Mouse (Mus musculus) megakaryocyte, embryonic 14.5 days (primary cell): Measurements from ENCODE around the gene Rpp40.

Source experiments
- FLI1 ChIP-seq: IDR thresholded peaks from 2 replicates; pipeline ENCODE4 v1.6.1; 2012; ENCODE audit warnings: low read length, inconsistent platforms, mixed read lengths
- GATA1 ChIP-seq: IDR thresholded peaks from 3 replicates; pipeline ENCODE4 v1.6.1; 2012; ENCODE audit warnings: mixed read lengths, low read length, inconsistent platforms, borderline replicate concordance

DNA sequence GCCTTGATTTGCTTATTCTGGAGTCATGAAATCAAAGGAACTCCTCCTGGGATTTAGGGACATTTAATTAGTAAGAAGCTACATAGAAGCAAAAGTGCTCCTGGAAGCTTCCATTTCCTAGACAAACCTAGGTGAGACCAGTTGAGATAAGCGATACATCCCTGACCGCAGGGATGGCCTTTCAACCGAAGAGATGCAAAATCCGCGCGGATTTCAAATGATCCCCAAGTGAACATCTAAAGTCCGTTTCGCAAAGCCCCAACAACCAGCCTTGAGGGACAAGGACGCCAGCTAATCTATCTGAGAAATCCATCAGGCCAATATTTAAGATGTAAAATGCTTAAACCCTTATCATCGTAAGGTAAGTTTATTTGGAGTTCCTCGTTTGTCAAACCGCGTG is 781 bp downstream of the Rpp40 start:
- TF ChIP-seq GATA1 (no peak), FLI1 (no peak)
